Mouse (Mus musculus): ENCODE measurements around the gene Rfx3.

- no peak for TF ChIP-seq POLR2A (IDR thresholded peaks at IDR 0.05; ENCODE audit: control insufficient read depth, extremely low read depth, insufficient read depth, low read length, poor library complexity)
- TF ChIP-seq CTCF (IDR thresholded peaks at IDR 0.05; ENCODE audit: borderline replicate concordance, control insufficient read depth, extremely low read depth, insufficient read depth, low read length, poor library complexity): no peak
These were observed 8.3 kb downstream of the Rfx3 start for GRCm38 (mm10) chr19:28002708-28003107.

All from thymus, adult 2 months (tissue).